Mouse (Mus musculus): ENCODE measurements around the gene Olfr683. TPM values are rescaled to one million over a fixed set of nuclear protein-coding genes. Genes with fewer than 3 reads are reported as not detected.
A peak's percentile ranks its signal among the peaks of the same experiment; 100 is the strongest.
"Not testable (repeated sequence)": the region's sequence is repeated elsewhere in the genome, so short reads cannot be mapped to it uniquely, and the experiment has no call there.

Olfr683 gene
- total RNA-seq (2015): not detected in 2 replicates
- total RNA-seq (2017): not detected in 2 replicates

DNA sequence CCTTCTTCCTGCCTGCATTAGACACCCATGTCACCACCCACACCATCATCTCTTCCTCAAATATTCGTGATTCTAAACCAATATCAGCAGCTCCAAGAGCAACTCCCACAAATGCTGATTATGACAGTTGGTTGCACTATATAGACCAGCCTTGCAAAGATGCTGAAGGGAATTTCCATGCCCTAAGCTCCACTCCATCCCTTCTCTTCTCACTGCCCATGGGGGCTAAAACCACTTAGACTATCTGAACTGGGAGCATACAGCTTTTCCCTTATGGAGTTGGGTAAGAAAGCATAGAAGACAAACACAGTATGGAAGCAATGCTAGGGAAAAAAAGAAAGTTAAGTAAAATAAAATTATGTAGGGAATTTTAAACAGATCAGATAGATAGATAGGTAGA lies at the start of gene Olfr683:
Olfr683 (minus strand) TSS at position 101 of the 400 bp plus-strand sequence.
- no peak for ATAC-seq (replicated peaks; ENCODE audit: poor library complexity)

DNA sequence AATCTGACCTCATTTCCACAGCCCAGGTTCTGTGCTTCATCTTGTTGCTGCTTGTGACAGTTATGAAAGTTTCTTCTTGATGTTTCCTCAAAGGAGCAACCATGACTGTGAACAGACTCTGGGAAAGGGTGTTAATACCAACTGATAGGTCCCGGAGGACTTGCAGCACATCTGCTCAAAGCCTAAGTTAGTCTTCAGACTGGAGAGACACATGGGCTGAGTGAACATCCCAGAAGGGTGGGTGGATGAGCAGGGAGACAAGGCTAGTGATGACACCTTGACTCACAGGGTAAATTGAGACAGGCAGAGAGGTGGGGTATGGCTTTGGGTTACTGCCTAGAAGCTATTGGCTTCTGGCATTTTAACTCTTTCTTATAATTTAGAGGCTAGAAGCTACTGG lies 39.1 kb upstream of the Olfr683 start, which contains the start of gene Olfr685:
Olfr685 (minus strand) TSS at position 101 of the 400 bp plus-strand sequence.
- no peak for ATAC-seq (replicated peaks; ENCODE audit: poor library complexity)

DNA sequence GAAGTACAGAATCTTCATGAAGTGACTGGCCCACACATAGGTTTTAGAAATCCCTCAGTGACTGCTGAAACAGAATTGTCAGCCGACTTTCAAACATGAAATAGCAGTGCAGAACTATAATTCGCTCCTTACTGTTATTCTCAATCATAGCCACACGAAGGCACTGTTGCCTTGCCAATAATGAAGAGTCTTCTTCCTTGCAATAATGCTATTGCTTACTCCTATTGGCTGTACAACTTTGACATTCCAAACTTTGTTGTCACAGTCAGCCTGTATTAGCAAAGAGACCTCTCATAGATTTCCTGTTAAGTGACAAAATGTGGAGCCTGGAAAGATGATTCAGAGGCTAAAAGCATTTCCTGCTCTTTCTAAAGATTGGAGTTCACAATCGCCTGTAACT lies 24.0 kb upstream of the Olfr683 start:
- 0 out of 2 replicates have a peak, but pooled peaks have one; percentile 39 for ATAC-seq (replicated peaks; ENCODE audit: poor library complexity)

DNA sequence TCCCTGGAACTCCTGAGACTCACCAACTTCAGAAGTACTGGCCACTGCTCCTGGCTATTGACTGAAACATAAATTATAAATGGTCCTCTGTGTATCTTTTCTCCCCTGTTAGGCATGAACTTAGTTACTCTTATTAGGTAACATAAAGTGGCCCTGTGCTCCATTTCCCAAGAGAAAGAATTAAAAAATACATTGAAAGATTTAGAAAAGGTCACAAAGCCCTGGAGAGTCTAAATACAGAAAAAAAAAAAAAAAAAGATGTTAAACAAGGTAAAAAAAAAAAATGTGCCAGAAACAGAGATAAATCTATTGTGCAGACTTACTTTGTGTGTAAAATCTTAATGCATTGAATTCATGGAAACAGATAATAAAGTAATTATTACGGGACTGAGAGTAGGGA lies 16.7 kb upstream of the Olfr683 start, which contains the start of gene Olfr684:
Olfr684 (minus strand) TSS at position 101 of the 400 bp plus-strand sequence.
- no peak for ATAC-seq (replicated peaks; ENCODE audit: poor library complexity)

DNA sequence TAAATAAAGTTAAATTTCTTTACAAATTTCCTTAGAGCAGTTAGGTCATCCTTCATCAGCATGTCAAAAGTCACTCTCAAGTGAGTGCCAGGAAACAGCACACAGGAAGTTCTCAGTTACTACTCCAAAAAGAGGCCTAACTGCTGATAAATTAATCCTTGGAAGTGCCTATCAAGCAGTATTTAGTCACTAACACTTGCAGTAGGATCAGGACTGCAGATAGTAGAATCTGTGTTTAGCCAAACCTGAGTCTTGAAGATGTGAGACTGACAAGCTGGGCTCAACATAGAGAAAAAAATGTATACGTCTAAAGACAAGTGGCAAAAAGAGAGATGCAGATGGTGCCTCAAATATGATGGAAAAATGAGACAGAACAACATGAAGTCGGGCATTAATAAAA lies 5.5 kb downstream of the Olfr683 start:
- ATAC-seq (replicated peaks; ENCODE audit: poor library complexity): no peak

DNA sequence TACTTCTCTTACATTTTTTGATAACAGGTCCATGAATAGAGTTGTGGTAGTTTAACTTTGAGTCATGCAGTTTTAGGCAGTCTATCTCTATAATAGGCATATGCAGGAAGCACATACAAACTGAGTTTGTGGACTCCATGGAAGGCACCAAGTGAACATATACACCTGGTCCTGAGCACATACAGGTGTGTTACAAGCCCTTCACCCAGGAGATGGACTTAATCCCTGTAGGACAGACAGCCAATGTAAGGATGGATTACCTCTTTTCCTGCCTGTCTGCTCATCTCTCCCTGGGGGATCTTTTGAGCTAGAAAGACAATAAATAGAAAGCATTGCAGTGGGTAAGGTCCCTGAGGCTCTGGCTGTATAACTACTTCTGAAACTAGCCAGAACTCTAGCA lies 30.3 kb downstream of the Olfr683 start, which contains the start of gene Olfr681:
Olfr681 (plus strand) TSS at position 301 of the 400 bp plus-strand sequence.
- ATAC-seq (replicated peaks; ENCODE audit: poor library complexity): no peak

DNA sequence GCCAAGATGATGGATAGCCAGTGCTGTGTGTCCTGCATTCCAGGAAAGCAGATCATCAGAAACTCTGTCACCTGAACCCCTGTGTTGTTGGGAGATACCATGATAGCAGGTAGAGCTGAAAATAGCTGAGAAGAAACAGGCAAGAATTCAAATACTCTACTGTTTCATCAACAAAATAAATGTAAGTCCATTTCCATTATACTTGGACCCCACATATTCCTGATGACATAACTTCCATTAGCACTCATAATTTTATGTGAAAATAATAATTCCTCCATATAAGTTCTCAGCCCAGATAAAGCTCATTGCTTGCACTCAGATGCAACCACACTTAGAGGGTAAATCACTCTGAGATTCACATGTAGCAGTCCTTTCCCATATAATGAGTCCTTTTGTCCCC lies 54.1 kb downstream of the Olfr683 start, which contains the start of gene Olfr680-ps1:
Olfr680-ps1 (minus strand) TSS at position 101 of the 400 bp plus-strand sequence.
- ATAC-seq (replicated peaks; ENCODE audit: poor library complexity): not testable (repeated sequence)

Other genes starting within 250 kb of the Olfr683 start
- gene Olfr667, start 225.5 kb downstream of the Olfr683 start, total RNA-seq (2015): not detected in 2 replicates
- gene Olfr667, start 225.5 kb downstream of the Olfr683 start, total RNA-seq (2017): not detected in 2 replicates
- not detected in 2 replicates for gene Olfr668, start 219.0 kb downstream of the Olfr683 start, total RNA-seq (2015)
- not detected in 2 replicates for gene Olfr668, start 219.0 kb downstream of the Olfr683 start, total RNA-seq (2017)
- gene Olfr669, start 212.8 kb downstream of the Olfr683 start, total RNA-seq (2015): not detected in 2 replicates
- not detected in 2 replicates for gene Olfr669, start 212.8 kb downstream of the Olfr683 start, total RNA-seq (2017)
- not detected in 2 replicates for gene Olfr670, start 184.4 kb downstream of the Olfr683 start, total RNA-seq (2015)
- gene Olfr670, start 184.4 kb downstream of the Olfr683 start, total RNA-seq (2017): not detected in 2 replicates
- gene Olfr671, start 167.9 kb downstream of the Olfr683 start, total RNA-seq (2015): not detected in 2 replicates
- gene Olfr671, start 167.9 kb downstream of the Olfr683 start, total RNA-seq (2017): not detected in 2 replicates
- not detected in 2 replicates for gene Olfr672, start 145.0 kb downstream of the Olfr683 start, total RNA-seq (2015)
- gene Olfr672, start 145.0 kb downstream of the Olfr683 start, total RNA-seq (2017): not detected in 2 replicates
- not detected in 2 replicates for gene Olfr675, start 118.6 kb downstream of the Olfr683 start, total RNA-seq (2015)
- gene Olfr675, start 118.6 kb downstream of the Olfr683 start, total RNA-seq (2017): not detected in 2 replicates
- gene Olfr676, start 114.3 kb downstream of the Olfr683 start, total RNA-seq (2015): not detected in 2 replicates
- gene Olfr676, start 114.3 kb downstream of the Olfr683 start, total RNA-seq (2017): not detected in 2 replicates
- not detected in 2 replicates for gene Olfr677, start 95.6 kb downstream of the Olfr683 start, total RNA-seq (2015)
- gene Olfr677, start 95.6 kb downstream of the Olfr683 start, total RNA-seq (2017): not detected in 2 replicates
- gene Olfr678, start 82.5 kb downstream of the Olfr683 start, total RNA-seq (2015): not detected in 2 replicates
- not detected in 2 replicates for gene Olfr678, start 82.5 kb downstream of the Olfr683 start, total RNA-seq (2017)
- gene Olfr679, start 65.8 kb downstream of the Olfr683 start, total RNA-seq (2015): not detected in 2 replicates
- not detected in 2 replicates for gene Olfr679, start 65.8 kb downstream of the Olfr683 start, total RNA-seq (2017)
- gene Olfr680-ps1, start 54.2 kb downstream of the Olfr683 start, total RNA-seq (2015): not detected in 2 replicates
- not detected in 2 replicates for gene Olfr680-ps1, start 54.2 kb downstream of the Olfr683 start, total RNA-seq (2017)
- gene Olfr681, start 30.2 kb downstream of the Olfr683 start, total RNA-seq (2015): not detected in 2 replicates
- gene Olfr681, start 30.2 kb downstream of the Olfr683 start, total RNA-seq (2017): not detected in 2 replicates
- gene Olfr684, start 16.6 kb upstream of the Olfr683 start, total RNA-seq (2015): not detected in 2 replicates
- gene Olfr684, start 16.6 kb upstream of the Olfr683 start, total RNA-seq (2017): not detected in 2 replicates
- not detected in 2 replicates for gene Olfr685, start 39.0 kb upstream of the Olfr683 start, total RNA-seq (2015)
- gene Olfr685, start 39.0 kb upstream of the Olfr683 start, total RNA-seq (2017): not detected in 2 replicates
- not detected in 2 replicates for gene Olfr686, start 60.5 kb upstream of the Olfr683 start, total RNA-seq (2015)
- gene Olfr686, start 60.5 kb upstream of the Olfr683 start, total RNA-seq (2017): not detected in 2 replicates
- gene Olfr688, start 141.1 kb upstream of the Olfr683 start, total RNA-seq (2015): not detected in 2 replicates
- gene Olfr688, start 141.1 kb upstream of the Olfr683 start, total RNA-seq (2017): not detected in 2 replicates
- not detected in 2 replicates for gene Olfr689, start 164.2 kb upstream of the Olfr683 start, total RNA-seq (2015)
- gene Olfr689, start 164.2 kb upstream of the Olfr683 start, total RNA-seq (2017): not detected in 2 replicates
- not detected in 2 replicates for gene Olfr690, start 187.1 kb upstream of the Olfr683 start, total RNA-seq (2015)
- not detected in 2 replicates for gene Olfr690, start 187.1 kb upstream of the Olfr683 start, total RNA-seq (2017)
- not detected in 2 replicates for gene Olfr691, start 195.3 kb upstream of the Olfr683 start, total RNA-seq (2015)
- gene Olfr691, start 195.3 kb upstream of the Olfr683 start, total RNA-seq (2017): not detected in 2 replicates
- not detected in 2 replicates for gene Olfr692, start 221.2 kb upstream of the Olfr683 start, total RNA-seq (2015)
- not detected in 2 replicates for gene Olfr692, start 221.2 kb upstream of the Olfr683 start, total RNA-seq (2017)
- not detected in 2 replicates for gene Gm5901, start 228.0 kb upstream of the Olfr683 start, total RNA-seq (2015)
- not detected in 2 replicates for gene Gm5901, start 228.0 kb upstream of the Olfr683 start, total RNA-seq (2017)